Mouse (Mus musculus) cerebellum, adult 2 months (tissue): ENCODE results near the gene Degs2.

Experiments
- CTCF ChIP-seq: fragments of 200-500 bp; IDR thresholded peaks from 2 replicates; pipeline ENCODE4 v1.5.1; 2011; ENCODE audit warnings: low read depth, mild to moderate bottlenecking, control low read depth, low read length, moderate library complexity, borderline replicate concordance; ENCODE audit not compliant: insufficient read depth
- POLR2A ChIP-seq: fragments of 200-500 bp; IDR thresholded peaks from 2 replicates; pipeline ENCODE4 v1.6.1; 2011; ENCODE audit warnings: low read length, control low read depth, borderline replicate concordance; ENCODE audit not compliant: insufficient read depth

- TF ChIP-seq POLR2A (no peak), CTCF (no peak)
Observed at GRCm38 (mm10) chr12:108702185-108702584, at the start of gene Degs2.
